17 mouse cellular contexts compared by ENCODE assay signal in genomic region chr11:21788831-21789230, GRCm38 (mm10).
A peak's percentile ranks its signal among the peaks of the same experiment; 100 is the strongest.
DNase-seq lines count a peak whose midpoint lies in the region.
"Had no signal": no experiment of that assay in that cellular context is flagged by ENCODE, and none has a peak within 500 bp of the region (broad histone marks: within the 10 kb centered on the region; RNA-seq: fewer than 3 reads in every experiment).

No protein-coding gene starts in this region.

- DNase-seq in lung, postnatal 25 days (ENCODE audit: low spot score): peak; percentile 3
- no peak for DNase-seq in lung, postnatal 36 days
- DNase-seq in A20 (ENCODE audit: low read depth, low spot score): peak; percentile 23
- DNase-seq in induced T-regulatory cell, adult 2 months (ENCODE audit: low read depth): peak; percentile 4
- no peak for DNase-seq in adrenal gland, postnatal 36 days
- no peak for DNase-seq in heart, adult 9 months (ENCODE audit: low spot score in 2 of 2)
- DNase-seq in left cerebral cortex, postnatal 14 days (ENCODE audit: low spot score in 2 of 2): no peak
- DNase-seq: adrenal gland, postnatal 14 days; cerebellum, adult 11-12 months; cerebellum, adult 8-10 months; cerebellum, postnatal 10 days; cerebellum, postnatal 36 days; embryo, embryonic 11 days; gastrocnemius, postnatal 25 days; heart, adult 18-20 months; heart, postnatal 14 days; heart, postnatal 4 days had no signal

- intact Hi-C loops in left cerebral cortex, postnatal 14 days (cut with DNase I): no loop called here

Comparison
In these comparisons a context has a peak if more than half of its experiments do, and no peak if none do; other contexts are left out.
1. DNase-seq: peak in lung, postnatal 25 days (single experiment), A20 (single experiment) and induced T-regulatory cell, adult 2 months (single experiment); none in lung, postnatal 36 days (single experiment), adrenal gland, postnatal 36 days (0 of 2), heart, adult 9 months (0 of 2) and left cerebral cortex, postnatal 14 days (0 of 2).